Mouse (Mus musculus) retina, embryonic 14.5 days (tissue): ENCODE data around the gene Slc26a1.
"Not testable (repeated sequence)": the region's sequence is repeated elsewhere in the genome, so short reads cannot be mapped to it uniquely, and the experiment has no call there.

Source experiments
- DNase-seq: peaks from one replicate; pipeline ENCODE4 v3.0.0-alpha.2; 2015; ENCODE audit warnings: low spot score

Slc26a1 gene

GRCm38 (mm10) chr5:108655891-108656650 is 19.3 kb downstream of the Slc26a1 start:
- no peak for DNase-seq

- DNase-seq, result no peak
Measured at GRCm38 (mm10) chr5:108655381-108655780, 20.0 kb downstream of the Slc26a1 start.

- DNase-seq, result no peak
Measured at GRCm38 (mm10) chr5:108654444-108654990, 20.9 kb downstream of the Slc26a1 start.

GRCm38 (mm10) chr5:108653341-108653740 is 22.0 kb downstream of the Slc26a1 start:
- no peak for DNase-seq

GRCm38 (mm10) chr5:108651823-108652222 is 23.5 kb downstream of the Slc26a1 start:
- peak; percentile 82 for DNase-seq

- no peak for DNase-seq
Measured at GRCm38 (mm10) chr5:108651136-108651720, 24.1 kb downstream of the Slc26a1 start.

GRCm38 (mm10) chr5:108650341-108650740 is 25.0 kb downstream of the Slc26a1 start:
- no peak for DNase-seq

GRCm38 (mm10) chr5:108648937-108649576 is 26.3 kb downstream of the Slc26a1 start:
- DNase-seq, result no peak

- no peak for DNase-seq
Measured at GRCm38 (mm10) chr5:108647820-108648465, 27.4 kb downstream of the Slc26a1 start.

- DNase-seq, result no peak
Measured at GRCm38 (mm10) chr5:108647311-108647710, 28.1 kb downstream of the Slc26a1 start.

GRCm38 (mm10) chr5:108646343-108646660 is 29.1 kb downstream of the Slc26a1 start:
- no peak for DNase-seq

GRCm38 (mm10) chr5:108645651-108646342 is 29.6 kb downstream of the Slc26a1 start:
- DNase-seq, result no peak

- no peak for DNase-seq
Measured at GRCm38 (mm10) chr5:108643674-108644073, 31.7 kb downstream of the Slc26a1 start.

- no peak for DNase-seq
Measured at GRCm38 (mm10) chr5:108636172-108636571, 39.2 kb downstream of the Slc26a1 start.

- not testable (repeated sequence) for DNase-seq
Measured at GRCm38 (mm10) chr5:108634088-108634487, 41.3 kb downstream of the Slc26a1 start.

GRCm38 (mm10) chr5:108633676-108634075 is 41.7 kb downstream of the Slc26a1 start:
- no peak for DNase-seq

GRCm38 (mm10) chr5:108629634-108630483 is 45.5 kb downstream of the Slc26a1 start, which contains the start of the genes Gak and Tmem175:
Gene Gak (minus strand): TSS chr5:108629755.
Gene Tmem175 (plus strand): TSS chr5:108629770.
- peak; percentile 94 for DNase-seq

GRCm38 (mm10) chr5:108628891-108629633 is 46.3 kb downstream of the Slc26a1 start:
- DNase-seq, result no peak

- DNase-seq, result no peak
Measured at GRCm38 (mm10) chr5:108626050-108626660, 49.2 kb downstream of the Slc26a1 start.

GRCm38 (mm10) chr5:108621870-108622269 is 53.5 kb downstream of the Slc26a1 start:
- no peak for DNase-seq
